ENCODE assay signal across 12 mouse cellular contexts in genomic region chr11:56627659-56628058, GRCm38 (mm10).
DNase-seq lines count a peak whose midpoint lies in the region; ATAC-seq and TF ChIP-seq lines count a peak whose summit lies in the region.
"Had no signal": no experiment of that assay in that cellular context is flagged by ENCODE, and none has a peak within 500 bp of the region (broad histone marks: within the 10 kb centered on the region; RNA-seq: fewer than 3 reads in every experiment).

No protein-coding gene starts in this region.

- ATAC-seq in forebrain, embryonic 16.5 days, result peak; percentile 66
- ATAC-seq in forebrain, embryonic 13.5 days, result no peak
- no peak for ATAC-seq in megakaryocyte, adult 5-6 weeks (ENCODE audit: poor library complexity, severe bottlenecking)

- peak; percentile 57 for DNase-seq in brain, embryonic 14.5 days (ENCODE audit: low read depth)
- DNase-seq in layer of hippocampus, postnatal 25 days (ENCODE audit: extremely low spot score in 1 of 2, low spot score in 1 of 2), result peak; percentile 9 to 11
- DNase-seq in right cerebral cortex, adult 2 months (ENCODE audit: low spot score in 2 of 2), result peak; percentile 32 to 46
- no peak for DNase-seq in urinary bladder, adult 18-20 months (ENCODE audit: low spot score in 2 of 2)
- DNase-seq: kidney, adult 9 months; lung, embryonic 14.5 days had no signal

- no peak overlapping the region for H3K4me3 ChIP-seq in forebrain, embryonic 16.5 days (replicated peaks; ENCODE audit: low read length)
- no peak overlapping the region for H3K4me3 ChIP-seq in forebrain, embryonic 13.5 days
- H3K4me3 ChIP-seq: limb, embryonic 13.5 days; megakaryocyte, embryonic 14.5 days had no signal

- H3K27ac ChIP-seq in forebrain, embryonic 16.5 days (ENCODE audit: low read length), result peak overlapping the region; percentile 30; the same call in 1 of the 2 replicates
- no peak overlapping the region for H3K27ac ChIP-seq in forebrain, embryonic 13.5 days
- H3K27ac ChIP-seq: limb, embryonic 13.5 days had no signal

- no peaks in the 10 kb centered on the region for H3K36me3 ChIP-seq in forebrain, embryonic 16.5 days (ENCODE audit: control insufficient read depth, insufficient read depth)
- no peaks in the 10 kb centered on the region for H3K36me3 ChIP-seq in forebrain, embryonic 13.5 days (ENCODE audit: poor library complexity, severe bottlenecking)
- H3K36me3 ChIP-seq: G1E; limb, embryonic 13.5 days had no signal

- peaks cover 6% of the 10 kb centered on the region for H3K4me1 ChIP-seq in forebrain, embryonic 16.5 days (replicated peaks; ENCODE audit: control insufficient read depth, insufficient read depth, low read length)
- no peaks in the 10 kb centered on the region for H3K4me1 ChIP-seq in forebrain, embryonic 13.5 days
- H3K4me1 ChIP-seq: limb, embryonic 13.5 days; megakaryocyte, embryonic 14.5 days had no signal

- H3K4me2 ChIP-seq in forebrain, embryonic 16.5 days (ENCODE audit: low read length), result no peak overlapping the region
- H3K4me2 ChIP-seq in forebrain, embryonic 13.5 days, result no peak overlapping the region
- H3K4me2 ChIP-seq: limb, embryonic 13.5 days; lung, embryonic 14.5 days had no signal

- no peak for TF ChIP-seq POLR2A in brain, embryonic 14.5 days (IDR thresholded peaks at IDR 0.05; ENCODE audit: borderline replicate concordance, extremely low read depth, insufficient read depth, insufficient read length, poor library complexity, severe bottlenecking)

- no peak for TF ChIP-seq CTCF in brain, embryonic 14.5 days (IDR thresholded peaks at IDR 0.05; ENCODE audit: borderline replicate concordance, extremely low read depth, insufficient read depth, insufficient read length)

- no peaks in the 10 kb centered on the region for H3K27me3 ChIP-seq in forebrain, embryonic 16.5 days (replicated peaks; ENCODE audit: control insufficient read depth, insufficient read depth, low read length)
- H3K27me3 ChIP-seq in forebrain, embryonic 13.5 days, result no peaks in the 10 kb centered on the region
- H3K27me3 ChIP-seq: limb, embryonic 13.5 days; megakaryocyte, embryonic 14.5 days had no signal

- H3K9ac ChIP-seq in forebrain, embryonic 16.5 days (replicated peaks; ENCODE audit: low read depth, low read length), result no peak overlapping the region
- H3K9ac ChIP-seq in forebrain, embryonic 13.5 days, result no peak overlapping the region
- H3K9ac ChIP-seq: limb, embryonic 13.5 days; lung, embryonic 14.5 days had no signal

- 39% methylated on average over 3 of the region's 3 CpGs for WGBS in forebrain, embryonic 16.5 days
- WGBS in forebrain, embryonic 13.5 days, result 48% methylated on average over 3 of the region's 3 CpGs

- no peaks in the 10 kb centered on the region for H3K9me3 ChIP-seq in forebrain, embryonic 16.5 days (ENCODE audit: control insufficient read depth, low read length)
- H3K9me3 ChIP-seq in forebrain, embryonic 13.5 days (replicated peaks), result no peaks in the 10 kb centered on the region
- H3K9me3 ChIP-seq: limb, embryonic 13.5 days had no signal

Comparison
In these comparisons a context has a peak if more than half of its experiments do, and no peak if none do; other contexts are left out.
1. DNase-seq: peak in brain, embryonic 14.5 days (single experiment), layer of hippocampus, postnatal 25 days (2 of 2) and right cerebral cortex, adult 2 months (2 of 2); none in urinary bladder, adult 18-20 months (0 of 2).